Mouse (Mus musculus) gastrocnemius, postnatal 36 days (tissue): ENCODE measurements around the gene Kbtbd12. TPM values are rescaled to one million over a fixed set of nuclear protein-coding genes. Genes with fewer than 3 reads are reported as not detected.

Experiments
- DNase-seq, 2 experiments: peaks; one replicate each; pipeline ENCODE4 v3.0.0; 2022
- intact Hi-C: fragments of 180-260 bp; cut with DNase I; formaldehyde crosslinking; loops from one replicate; pipeline ENCODE4 v1.15.1; 2025
- long read RNA-seq, 2 experiments: library from polyadenylated mRNA; stranded (forward); transcript quantifications; one replicate each; pipeline ENCODE4 v2.0.0; 2021
- total RNA-seq, 2 experiments: library from RNA; stranded (reverse); gene quantifications; 2 replicates each; pipeline ENCODE4 v1.2.3; 2021

The Kbtbd12 gene
- 10 to 100 TPM; 72.8 to 73.4 TPM for total RNA-seq
- long read RNA-seq, experiment 1, full-length matches to known transcripts = 5 of 36 reads
- long read RNA-seq, experiment 1, partial matches to known transcripts = 22 of 36 reads
- long read RNA-seq, experiment 1, other reads (novel, unspliced or antisense) = 9 of 36 reads
- long read RNA-seq, experiment 2, full-length matches to known transcripts = 6 of 38 reads
- long read RNA-seq, experiment 2, partial matches to known transcripts = 4 of 38 reads
- long read RNA-seq, experiment 2, other reads (novel, unspliced or antisense) = 28 of 38 reads

DNA sequence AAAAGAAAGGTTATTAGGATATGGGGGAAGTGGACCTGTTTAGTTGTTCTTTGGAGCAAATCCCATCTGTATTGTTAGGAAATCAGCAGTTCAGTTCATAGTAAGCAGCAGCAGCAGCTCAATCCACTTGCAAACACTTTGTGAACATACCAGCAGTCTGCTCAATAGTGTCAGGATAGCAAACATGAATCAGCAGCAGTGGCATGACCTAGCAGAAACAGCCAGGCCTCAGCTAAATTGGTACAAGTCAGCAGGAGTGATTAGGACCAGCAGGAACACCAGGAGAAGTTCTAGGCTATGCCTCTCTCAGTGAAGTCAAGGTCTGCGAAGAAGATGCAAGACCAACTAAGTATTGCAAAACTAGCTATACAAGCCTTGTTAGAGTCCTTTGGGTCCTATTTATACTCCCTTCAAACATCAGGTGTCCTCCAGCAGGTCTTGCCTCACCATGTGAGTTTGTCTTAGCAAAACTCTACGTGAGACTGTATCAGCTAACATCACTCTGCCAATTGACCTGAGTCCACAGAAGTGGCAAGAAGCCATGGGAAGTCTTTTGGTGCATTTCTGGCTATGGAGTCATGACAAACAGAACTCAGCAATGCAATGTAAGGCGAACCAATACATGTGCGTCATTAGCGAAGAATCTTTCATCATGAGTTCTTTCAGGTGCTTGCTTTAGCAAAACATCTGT lies at the start of gene Kbtbd12:
Kbtbd12 (minus strand) TSS at position 340 of the 691 bp plus-strand sequence.
- intact Hi-C loops = no loop called here
- DNase-seq = no peak

DNA sequence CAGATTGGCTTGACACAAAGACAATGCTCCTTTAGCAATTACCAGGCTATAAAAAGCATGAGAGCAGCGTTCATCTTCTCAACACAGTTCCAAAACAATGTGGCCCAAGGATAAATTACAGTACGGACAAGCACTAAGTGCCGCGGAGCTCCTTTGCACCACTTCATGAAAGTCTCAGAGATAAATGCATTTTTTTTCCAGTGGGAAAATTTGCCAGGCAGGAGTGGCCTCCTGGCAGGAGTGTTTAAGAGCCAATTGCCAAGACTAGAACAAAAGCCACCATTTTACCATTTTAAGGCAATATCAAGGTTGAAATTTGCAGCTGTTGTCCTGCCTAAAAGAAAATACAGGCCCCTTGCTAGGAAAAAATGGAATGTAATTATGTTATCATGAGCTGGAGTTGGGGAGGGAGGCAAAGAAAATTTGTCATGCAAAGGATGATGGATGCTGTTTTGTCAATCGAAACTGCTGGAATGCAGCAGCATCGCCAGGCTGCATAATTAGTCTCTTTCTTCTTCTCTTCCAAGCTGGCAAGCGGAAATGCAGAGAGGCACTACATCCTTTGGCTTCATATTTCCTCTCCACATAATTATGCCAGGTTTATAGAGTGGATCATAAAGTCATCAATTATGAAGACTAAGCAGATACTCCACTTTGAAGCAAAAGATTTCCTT lies 45.8 kb upstream of the Kbtbd12 start:
- intact Hi-C loops = no loop called here
- no peak for DNase-seq

DNA sequence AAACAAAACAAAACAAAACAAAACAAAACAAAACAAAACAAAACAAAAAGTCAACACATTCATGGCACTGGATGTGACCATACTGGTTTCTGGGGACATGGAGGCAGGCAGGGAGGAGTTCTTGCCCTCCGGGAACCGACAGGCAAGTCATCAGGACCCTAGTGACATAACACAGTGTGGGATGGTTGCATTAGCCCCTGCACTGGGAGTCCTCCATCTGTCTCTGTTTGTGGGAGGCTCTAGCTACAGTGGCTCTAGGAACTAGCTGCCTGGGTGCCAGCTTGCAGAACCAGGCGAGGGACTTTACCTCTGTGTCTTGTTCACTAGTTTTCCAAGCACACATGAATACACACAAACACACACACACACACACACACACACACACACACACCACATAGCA lies 43.3 kb upstream of the Kbtbd12 start:
- intact Hi-C loops = no loop called here
- DNase-seq = no peak

DNA sequence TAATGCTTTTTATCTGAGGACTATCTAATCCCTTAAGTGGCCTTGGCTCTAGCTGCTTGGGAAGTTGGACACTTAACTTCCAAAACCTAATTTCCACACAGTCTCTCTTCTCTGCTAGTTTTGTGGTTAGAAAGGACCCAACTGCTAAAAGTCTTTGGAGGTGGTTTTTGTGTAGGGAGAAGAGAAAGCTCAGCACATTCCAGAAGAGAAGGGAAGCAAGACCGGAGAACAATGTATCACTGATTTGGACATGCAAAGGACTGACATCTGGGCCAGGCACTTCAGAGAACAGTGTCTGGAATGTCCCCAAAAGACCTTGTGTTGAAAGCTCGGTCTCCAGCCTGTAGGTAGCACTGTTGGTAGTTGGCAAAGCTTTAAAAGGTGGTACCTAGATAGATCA lies 40.0 kb upstream of the Kbtbd12 start:
- DNase-seq = no peak

DNA sequence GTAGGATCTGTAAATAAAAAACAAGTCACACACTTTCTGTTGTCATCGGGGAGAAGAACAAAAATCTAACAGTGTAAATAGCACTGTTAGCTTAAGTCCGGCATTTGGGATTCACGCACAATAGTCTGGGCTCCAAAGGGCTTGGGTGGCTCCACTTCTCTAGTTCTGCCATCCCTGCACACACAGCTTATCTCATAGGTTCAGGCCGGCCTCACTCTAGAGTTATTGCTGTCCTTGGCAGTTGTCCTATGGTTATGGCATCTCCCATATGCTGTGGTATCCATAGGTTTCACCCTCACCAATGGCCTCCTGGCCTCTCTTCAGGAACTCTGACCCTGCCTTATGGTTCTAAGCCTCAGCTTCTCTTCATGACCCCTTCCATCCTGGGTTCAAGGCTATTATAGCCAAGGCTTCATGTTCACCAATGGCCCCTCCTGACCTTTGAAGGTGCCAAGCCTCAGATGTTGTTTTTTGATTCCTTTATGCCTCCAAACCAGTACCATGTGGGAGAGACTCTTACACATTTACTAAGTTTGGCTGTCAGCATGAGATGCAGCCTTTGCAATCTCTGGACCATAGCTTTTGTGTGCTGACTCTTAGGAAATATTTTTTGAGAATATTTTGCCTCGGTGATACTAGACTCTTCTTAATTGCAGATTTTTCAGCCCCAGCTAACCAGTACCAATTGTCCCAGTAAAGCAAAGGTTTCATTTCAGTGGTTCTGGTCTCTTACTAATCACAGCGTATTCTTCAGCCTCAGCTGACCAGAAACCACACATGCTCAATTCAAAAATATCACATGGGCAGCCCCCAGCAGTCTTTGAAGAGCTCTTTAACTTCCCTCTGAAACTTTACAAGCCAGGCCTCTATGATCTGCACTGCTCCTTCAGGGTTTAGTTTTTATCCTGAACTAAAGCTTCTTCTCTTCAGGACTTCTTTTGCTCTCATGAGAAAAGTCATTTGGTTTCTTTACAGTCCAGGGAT lies 39.3 kb upstream of the Kbtbd12 start:
- DNase-seq = no peak
- intact Hi-C loops = no loop called here

More for the DNA sequence above, 40.0 kb upstream of the Kbtbd12 start:
- intact Hi-C loops = no loop called here

DNA sequence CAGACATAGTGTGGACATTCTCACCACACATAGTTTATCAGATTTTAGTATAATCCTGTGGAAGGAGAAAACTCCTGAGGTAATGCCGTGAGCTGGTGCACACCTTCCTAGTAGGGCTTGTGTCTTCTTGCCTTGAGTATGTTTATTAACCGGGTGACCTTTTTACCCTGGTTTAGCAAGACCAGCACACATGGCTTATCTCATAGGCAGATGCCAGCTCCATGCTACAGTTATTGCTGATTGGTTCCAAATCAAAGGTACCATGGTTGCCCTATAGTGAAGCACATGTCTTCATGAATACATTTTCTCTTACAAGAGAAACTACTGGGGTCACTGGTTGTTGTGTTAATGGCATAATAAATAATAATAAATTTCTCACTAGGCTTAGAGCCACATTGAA lies 38.1 kb upstream of the Kbtbd12 start:
- intact Hi-C loops = no loop called here
- DNase-seq = no peak

DNA sequence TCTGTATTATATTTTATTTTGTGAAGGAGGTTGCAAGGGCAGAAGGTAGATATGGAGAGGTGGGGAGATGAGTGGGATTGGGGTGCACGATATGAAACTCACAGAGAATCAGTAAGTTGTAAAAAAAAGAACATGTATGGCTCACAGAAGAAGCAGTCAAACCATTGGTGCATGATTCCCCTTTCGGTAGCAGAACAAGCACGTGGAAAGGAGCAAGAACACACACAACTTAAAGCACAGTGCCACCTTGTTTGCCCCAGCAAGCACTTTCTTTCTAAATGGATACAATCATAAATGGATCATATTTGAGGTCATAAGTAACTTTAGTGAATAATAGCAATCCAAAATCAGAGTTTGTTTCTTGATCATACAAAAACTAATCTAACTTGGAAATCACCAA lies 24.5 kb upstream of the Kbtbd12 start:
- intact Hi-C loops = no loop called here
- no peak for DNase-seq

DNA sequence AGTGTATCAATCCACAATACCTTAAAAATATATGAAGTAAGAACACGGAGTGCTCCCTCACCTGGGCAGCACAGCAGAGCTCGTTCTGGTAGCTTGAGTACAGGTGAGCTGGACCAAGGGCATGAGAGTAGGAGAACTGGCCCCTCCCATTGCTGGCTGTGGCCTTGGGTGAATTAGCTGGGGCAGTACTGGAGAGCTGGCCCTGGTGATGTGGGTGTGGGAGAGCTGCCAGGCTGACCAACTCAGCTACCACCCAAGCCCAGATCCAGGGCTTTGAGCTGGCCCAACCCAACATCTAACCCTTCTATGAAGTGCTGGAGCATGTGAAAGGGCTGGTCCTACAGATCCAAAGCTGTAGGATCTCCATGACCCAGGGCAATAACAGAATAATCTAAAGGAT lies 23.9 kb upstream of the Kbtbd12 start:
- DNase-seq = no peak
- intact Hi-C loops = no loop called here

DNA sequence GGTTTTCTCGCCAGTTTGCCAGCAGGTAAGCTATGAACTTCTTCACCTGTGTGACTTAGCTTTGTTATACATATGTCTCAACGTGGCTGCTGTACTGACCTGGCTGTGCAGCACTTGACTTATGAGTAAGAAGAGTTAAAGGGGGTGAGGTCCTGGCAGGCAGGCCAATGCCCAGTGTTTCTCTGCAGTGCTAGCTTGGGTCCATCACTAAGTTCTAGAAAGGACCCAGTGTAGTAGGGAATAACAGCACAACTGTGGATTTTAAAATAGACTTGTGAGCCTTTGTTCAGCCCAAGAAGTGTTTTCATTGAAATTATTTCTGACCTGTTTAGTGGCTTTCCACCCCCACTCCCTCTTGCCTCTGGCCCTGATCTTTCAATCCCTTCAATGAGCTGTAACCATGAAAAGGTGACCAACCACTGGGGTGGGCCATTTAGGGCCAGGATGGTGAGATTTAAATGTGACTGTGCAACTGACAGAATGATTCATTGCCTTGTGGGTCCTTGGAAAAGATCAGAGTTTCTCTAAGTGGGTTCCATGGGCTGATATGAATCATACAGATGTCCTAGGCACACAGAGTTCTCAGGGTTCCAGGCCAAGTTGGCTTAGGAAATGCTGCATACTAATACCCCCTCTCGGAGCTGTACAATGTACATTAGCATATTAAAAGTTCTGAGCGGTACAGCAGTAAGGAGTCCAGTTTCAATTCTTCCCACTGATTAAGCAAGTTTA lies 10.0 kb upstream of the Kbtbd12 start:
- intact Hi-C loops = loop anchor here (5.0 kb wide), 1 partner anchor 65 kb away; no protein-coding TSS in a partner anchor

DNA sequence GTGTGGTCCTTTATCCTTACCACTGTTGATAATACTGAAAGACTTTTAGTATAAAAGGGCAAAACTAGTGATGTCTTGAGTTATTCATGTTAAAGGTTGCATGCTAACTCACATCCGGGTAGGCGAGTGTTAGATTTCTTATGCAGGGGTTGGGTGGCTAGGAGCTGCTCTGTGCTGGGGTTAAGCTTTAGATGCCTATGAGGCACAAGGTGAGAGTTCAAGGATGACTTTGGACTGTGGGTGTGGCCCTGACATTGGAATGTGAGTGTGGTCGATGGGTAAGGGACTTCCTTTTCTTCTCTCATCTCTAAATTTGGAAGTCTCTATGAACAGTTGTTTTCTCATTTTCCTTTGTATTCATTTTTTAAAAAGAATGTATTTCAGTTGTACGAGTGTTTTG lies 7.0 kb upstream of the Kbtbd12 start:
- no peak for DNase-seq
- intact Hi-C loops = loop anchor here (5.0 kb wide), 1 partner anchor 68 kb away; no protein-coding TSS in a partner anchor

More for the DNA sequence above, 10.0 kb upstream of the Kbtbd12 start:
- no peak for DNase-seq

DNA sequence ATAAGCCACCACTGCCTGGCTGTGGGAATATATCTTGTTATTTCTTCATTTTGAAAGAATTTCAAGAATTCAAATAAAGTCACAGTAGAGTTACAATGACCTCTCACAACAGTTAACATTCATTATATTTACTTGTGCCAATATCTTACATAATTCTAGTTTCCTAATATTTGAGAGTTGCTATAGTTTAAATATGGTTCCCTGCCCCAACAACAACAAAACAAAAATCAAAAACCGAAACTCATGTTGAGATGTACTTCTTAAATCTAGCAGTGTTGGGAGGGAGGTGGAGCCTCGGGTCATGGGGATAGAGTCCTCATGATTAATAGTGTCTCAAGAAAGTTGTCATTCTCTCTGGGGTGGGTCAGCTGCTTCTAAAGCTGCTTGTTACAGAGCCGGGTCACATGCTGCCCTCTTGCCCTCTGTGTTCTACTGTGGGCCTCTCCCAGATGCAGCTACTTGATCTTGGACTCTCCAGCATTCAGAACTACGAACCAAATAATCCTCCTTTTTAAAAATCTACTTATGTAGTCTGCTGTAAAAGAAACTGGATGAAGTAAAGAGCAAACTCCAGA lies 3.7 kb upstream of the Kbtbd12 start:
- no peak for DNase-seq
- intact Hi-C loops = no loop called here

DNA sequence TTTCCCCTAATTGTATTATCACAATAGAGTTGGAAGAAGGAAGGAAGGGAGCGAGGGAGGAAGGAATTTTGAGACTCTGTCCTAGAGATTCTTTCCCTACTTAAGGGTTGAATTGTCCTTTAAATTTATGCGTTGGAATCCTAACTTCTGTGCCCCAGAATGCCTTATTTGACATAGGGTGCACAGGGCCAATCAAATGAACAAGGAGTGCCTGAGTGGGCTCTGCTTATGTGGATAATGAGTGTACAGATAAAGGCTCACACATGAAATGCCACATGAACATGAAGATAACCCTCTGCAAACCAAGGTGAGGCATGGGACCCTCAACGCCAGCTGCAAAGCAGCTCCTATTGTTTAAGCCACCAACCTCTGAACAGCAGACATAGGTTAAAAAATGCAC lies 2.6 kb upstream of the Kbtbd12 start:
- DNase-seq = no peak
- intact Hi-C loops = no loop called here

DNA sequence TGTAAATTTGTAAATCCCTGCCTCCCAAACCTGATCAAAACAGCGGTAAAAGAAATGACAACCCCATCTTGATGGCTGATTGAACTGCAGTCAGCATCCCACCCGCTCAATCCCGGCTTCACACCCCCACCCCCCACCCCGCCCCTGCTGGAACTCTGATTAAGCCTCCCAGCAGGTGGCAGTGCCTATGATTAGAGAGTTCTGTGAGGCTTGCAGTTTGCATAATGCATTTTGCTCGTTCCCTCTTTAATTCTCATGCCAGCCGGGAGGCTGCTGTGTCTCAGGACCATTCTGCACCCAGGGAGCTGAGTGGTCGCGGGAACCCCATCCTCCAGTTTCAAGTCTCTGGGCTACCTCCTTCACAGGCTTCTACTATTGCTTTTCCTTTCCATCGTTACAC lies 2.2 kb upstream of the Kbtbd12 start:
- intact Hi-C loops = no loop called here
- DNase-seq = no peak

DNA sequence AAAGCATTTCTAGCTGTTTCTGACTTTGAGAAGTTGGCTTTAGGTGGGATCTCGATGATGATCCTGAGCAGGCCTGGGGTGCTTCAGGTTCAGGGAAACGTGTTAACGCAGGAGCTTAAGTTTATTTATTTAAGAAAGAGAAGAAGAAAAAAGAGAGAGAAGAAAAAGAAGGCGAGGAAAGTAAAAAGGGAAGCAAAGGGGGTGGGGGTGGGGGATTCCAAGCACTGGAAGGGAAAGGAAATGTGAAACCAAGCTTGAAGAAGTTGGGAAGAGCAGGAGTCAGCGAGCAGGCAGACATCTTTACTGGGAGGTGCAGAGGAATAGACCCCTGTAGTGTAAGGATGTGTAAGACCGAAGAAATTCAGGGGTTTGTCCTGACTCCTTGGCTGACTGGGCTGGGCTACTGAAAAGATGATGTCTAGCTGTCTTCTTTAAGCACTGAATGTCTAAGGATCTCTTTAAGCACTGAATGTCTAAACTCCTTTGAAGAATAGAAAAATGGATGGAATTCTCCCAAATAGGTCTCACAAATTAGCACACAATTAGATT lies 1.7 kb upstream of the Kbtbd12 start:
- intact Hi-C loops = no loop called here
- no peak for DNase-seq

DNA sequence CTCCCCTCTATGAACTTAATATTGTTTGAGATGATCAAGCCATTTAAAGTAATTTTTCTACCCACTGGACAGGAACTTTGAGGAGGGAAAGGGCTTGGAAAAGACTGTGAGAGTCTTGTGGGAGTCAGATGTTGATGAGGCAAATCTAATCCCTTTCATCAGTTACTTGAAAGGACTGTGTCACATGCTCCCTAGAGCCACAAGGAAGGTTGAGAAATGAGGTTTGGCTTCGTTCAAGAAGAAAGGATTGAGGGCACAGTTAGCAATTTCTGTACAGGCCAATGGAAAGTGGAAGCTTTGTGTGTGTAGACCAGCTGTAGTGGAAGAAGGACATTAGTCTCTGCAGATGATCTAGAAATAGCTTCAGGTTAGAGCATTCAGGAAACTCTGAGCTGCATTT lies 1.2 kb upstream of the Kbtbd12 start:
- intact Hi-C loops = no loop called here
- DNase-seq = no peak

DNA sequence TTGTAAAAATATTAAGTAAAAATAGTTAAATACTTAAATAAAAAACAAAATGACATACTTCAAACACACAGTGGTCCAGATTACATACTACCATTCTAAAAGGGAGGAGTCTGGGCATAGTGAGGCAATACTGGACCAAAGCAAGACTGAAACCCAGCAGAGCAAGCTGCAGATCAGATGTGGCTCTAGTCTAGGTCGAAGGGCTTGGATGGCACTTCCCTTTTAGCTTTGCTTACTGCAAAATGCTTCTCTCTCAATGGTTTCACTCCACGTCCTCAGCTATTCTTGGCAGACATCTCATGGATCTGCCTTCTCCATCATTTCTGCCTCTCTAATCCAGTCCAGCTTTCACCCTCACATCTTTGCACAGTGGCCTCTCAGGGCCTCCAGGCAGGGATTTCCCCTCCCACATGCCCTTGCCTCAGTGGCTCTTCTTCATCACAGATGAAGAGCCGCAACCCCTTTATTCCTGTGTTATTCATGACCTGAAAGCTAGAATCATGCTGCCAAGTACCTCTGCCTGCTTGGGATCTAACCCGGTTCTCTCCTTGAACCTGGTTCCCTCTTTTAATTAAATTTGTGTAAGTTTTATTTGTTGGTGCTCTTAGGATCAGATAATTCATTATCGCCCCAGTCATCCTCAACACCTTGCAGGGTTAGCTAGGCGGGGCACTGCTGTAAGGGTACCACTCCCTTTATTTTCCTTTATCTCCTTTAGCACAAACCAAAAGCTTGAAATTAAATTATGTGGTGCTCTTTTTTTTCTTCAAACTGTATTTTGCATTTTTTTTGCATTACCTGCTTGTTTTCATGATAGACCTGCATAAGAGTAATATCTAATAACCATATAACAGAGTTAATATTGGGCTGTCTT lies 1.6 kb downstream of the Kbtbd12 start:
- no peak for DNase-seq
- intact Hi-C loops = no loop called here

DNA sequence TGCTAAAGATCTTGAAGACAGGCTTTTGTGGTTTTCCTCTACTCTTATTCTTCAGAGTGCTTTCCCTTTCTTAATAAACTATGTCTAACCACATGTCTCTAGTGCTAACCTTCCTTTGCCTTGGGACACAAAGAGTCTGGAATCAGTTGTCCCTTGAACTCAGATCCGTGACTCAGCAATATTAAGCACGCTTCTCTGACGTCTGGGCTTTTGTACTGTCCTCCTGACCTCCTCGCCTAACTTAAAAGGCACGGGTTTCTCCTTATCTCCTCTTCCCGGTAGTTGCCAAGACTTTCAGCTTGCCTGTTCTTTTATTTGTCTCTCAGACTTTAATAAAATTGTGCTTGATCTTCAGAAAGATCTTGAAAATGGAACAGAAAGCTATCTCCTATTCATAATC lies 6.5 kb downstream of the Kbtbd12 start:
- no peak for DNase-seq
- intact Hi-C loops = no loop called here

DNA sequence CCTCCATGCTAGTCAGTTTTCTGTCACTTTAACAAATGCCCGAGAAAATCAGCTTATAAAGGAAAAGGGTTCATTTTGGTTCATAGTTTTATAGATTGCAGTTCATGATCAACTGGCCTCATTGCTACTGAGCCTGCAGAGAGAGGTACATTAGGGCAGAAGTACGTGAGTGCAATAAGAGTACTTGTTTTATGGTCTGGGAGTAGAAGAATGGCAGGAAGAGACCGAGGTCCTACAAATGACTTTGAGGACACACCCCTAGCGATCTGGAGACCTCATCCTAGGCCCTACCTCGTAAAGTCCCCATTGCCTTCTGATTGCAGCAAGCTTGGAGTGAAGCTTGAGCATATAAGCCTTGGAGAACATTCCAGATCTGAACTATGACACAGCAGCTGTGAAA lies 7.2 kb downstream of the Kbtbd12 start:
- intact Hi-C loops = no loop called here
- DNase-seq = no peak
